Mouse (Mus musculus) adipocyte (in vitro differentiated cells): ENCODE measurements around the gene Sar1b.
"Not testable (repeated sequence)": the region's sequence is repeated elsewhere in the genome, so short reads cannot be mapped to it uniquely, and the experiment has no call there.

Source experiments
- DNase-seq: peaks from one replicate; pipeline ENCODE4 v3.0.0-alpha.2; 2016; ENCODE audit warnings: low spot score

The Sar1b gene

GRCm38 (mm10) chr11:51763213-51763907 lies at the start of gene Sar1b, which contains the start of gene Sec24a:
TSS of gene Sar1b (plus strand) at chr11:51763687.
TSS of gene Sec24a (minus strand) at chr11:51763634.
- DNase-seq: peak; percentile 83

GRCm38 (mm10) chr11:51721066-51721465 lies 42.4 kb upstream of the Sar1b start:
- no peak for DNase-seq

- DNase-seq: no peak
These were observed 30.6 kb upstream of the Sar1b start for GRCm38 (mm10) chr11:51732883-51733282.

- not testable (repeated sequence) for DNase-seq
These were observed 29.3 kb upstream of the Sar1b start for GRCm38 (mm10) chr11:51734218-51734617.

GRCm38 (mm10) chr11:51738651-51739403 lies 24.7 kb upstream of the Sar1b start:
- DNase-seq: no peak

GRCm38 (mm10) chr11:51740701-51741100 lies 22.8 kb upstream of the Sar1b start:
- no peak for DNase-seq

GRCm38 (mm10) chr11:51746096-51746495 lies 17.4 kb upstream of the Sar1b start:
- no peak for DNase-seq

- DNase-seq: not testable (repeated sequence)
These were observed 11.8 kb upstream of the Sar1b start for GRCm38 (mm10) chr11:51751623-51752225.

- peak; percentile 28 for DNase-seq
These were observed 7.7 kb upstream of the Sar1b start for GRCm38 (mm10) chr11:51755621-51756311.

- peak; percentile 93 for DNase-seq
These were observed 7.1 kb upstream of the Sar1b start for GRCm38 (mm10) chr11:51756352-51756771.

GRCm38 (mm10) chr11:51757023-51757422 lies 6.5 kb upstream of the Sar1b start:
- DNase-seq: no peak

GRCm38 (mm10) chr11:51757625-51758024 lies 5.9 kb upstream of the Sar1b start:
- DNase-seq: no peak

- DNase-seq: not testable (repeated sequence)
These were observed 5.3 kb upstream of the Sar1b start for GRCm38 (mm10) chr11:51758207-51758606.

- no peak for DNase-seq
These were observed 4.2 kb upstream of the Sar1b start for GRCm38 (mm10) chr11:51759251-51759650.

GRCm38 (mm10) chr11:51759941-51760657 lies 3.4 kb upstream of the Sar1b start:
- DNase-seq: no peak

GRCm38 (mm10) chr11:51761241-51761640 lies 2.2 kb upstream of the Sar1b start:
- DNase-seq: no peak

GRCm38 (mm10) chr11:51763955-51764354 lies 468 bp downstream of the Sar1b start:
- no peak for DNase-seq

- DNase-seq: no peak
These were observed 1.3 kb downstream of the Sar1b start for GRCm38 (mm10) chr11:51764816-51765215.

GRCm38 (mm10) chr11:51767579-51768220 lies 4.2 kb downstream of the Sar1b start:
- DNase-seq: no peak

GRCm38 (mm10) chr11:51768296-51768695 lies 4.8 kb downstream of the Sar1b start:
- no peak for DNase-seq

GRCm38 (mm10) chr11:51775507-51775906 lies 12.0 kb downstream of the Sar1b start:
- no peak for DNase-seq
